Mouse (Mus musculus) urinary bladder, postnatal 14 days (tissue): ENCODE measurements at regions not wholly inside any gene's neighbourhood (a gene's known extent, or its start where the extent isn't known, plus 50 kb on each side); places are given as distances from the start of the nearest gene placed in this dataset.

Experiments
- DNase-seq: peaks from one replicate; pipeline ENCODE4 v3.0.0; 2021; ENCODE audit warnings: low spot score

DNA sequence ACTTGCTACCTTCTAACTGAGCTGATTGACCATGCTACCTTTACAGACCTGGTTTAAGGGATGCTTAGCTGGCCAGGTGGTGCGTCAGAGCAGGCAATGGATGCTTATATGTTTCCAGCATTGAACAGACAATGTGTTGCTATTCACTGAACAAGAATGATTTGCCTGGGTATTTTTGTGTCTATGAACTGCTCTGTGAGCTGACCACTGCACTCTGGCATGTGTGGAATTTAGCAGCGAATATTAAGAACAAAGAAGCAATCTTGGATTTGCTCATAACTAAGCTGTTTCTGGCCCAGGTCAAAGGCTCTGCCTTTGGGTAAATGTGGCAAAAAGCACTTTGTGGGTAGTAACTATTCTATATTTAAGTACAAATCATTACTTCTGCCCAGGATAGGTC lies 58.3 kb upstream of the Ccdc39 start:
- no peak for DNase-seq

DNA sequence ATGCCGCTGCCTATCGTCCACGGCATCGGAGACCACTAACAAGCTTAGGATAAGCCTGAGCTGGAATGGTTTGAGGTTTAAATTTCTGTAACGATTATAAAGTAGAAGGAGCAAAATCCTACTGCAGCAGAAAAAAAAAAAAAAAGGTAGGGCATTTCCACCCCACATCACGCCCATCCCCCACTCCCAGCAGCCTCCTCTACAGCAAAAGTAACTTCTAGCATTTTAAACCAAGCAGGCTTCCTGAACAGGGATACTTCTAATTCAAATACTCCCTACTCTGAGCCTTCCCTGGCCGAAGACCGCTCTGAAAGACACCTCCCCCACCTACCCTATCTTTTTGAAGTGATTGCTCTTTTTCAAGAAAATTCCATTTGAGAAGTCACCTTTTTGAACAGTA lies 59.2 kb upstream of the Ccdc39 start:
- no peak for DNase-seq

DNA sequence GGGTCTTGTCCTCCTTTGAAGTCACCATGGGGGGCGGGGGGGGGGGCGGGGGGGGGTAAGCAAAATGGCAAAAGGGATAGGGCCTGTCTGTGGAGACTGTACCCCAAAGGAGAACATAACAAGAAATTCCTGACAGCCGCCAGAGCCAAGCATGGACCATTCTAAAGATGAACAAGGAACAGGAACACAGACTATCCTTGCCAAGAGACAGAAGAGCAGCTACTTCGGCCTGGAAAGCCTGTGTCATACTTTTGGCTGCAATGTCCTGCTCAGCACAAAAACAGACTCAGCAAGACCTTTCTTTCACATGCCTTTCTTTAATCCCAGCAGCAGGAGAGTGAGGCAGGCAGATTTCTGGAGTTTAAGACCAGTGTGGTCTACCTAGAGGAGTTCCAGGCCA lies 59.7 kb upstream of the Ccdc39 start:
- no peak for DNase-seq

DNA sequence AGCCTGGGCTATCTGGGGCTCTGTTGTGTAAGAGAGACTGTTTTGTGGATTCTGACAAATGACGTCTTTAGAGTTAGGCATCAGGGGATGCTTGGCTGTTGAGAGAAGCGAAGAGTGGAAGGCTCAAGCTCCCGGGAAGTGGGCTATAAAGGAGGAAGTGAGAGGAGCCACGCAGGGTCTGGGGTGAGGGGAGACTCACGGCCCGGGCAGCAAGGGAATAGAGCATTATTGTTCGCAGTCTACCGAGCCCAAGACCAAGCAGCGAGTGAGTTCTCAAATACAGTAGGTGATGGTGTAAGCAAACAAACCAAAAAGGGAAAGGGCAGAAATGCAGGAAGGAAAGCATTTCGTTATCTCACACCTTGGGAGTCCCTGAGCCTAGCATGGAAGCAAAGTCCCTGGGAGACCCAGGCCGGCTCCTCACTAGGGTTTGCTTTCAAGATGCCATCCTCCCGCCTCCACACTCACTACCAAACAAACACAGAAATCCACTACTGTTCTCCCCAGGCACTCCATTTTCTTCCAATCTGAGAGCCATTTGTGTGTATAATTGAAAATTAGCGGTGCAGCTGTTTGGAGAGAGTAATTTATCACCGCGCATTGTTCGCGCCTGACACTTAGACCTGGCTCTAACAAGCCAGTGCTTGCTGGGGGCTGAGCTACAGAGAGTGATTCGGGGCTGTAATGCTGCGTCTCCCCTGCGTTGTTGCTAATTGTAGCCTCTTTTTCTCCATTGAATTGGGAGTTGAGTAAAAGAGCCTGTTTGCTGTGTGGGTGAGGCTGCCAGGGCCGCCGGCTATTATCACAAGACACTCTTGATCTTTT lies 61.0 kb upstream of the Ccdc39 start:
- no peak for DNase-seq

DNA sequence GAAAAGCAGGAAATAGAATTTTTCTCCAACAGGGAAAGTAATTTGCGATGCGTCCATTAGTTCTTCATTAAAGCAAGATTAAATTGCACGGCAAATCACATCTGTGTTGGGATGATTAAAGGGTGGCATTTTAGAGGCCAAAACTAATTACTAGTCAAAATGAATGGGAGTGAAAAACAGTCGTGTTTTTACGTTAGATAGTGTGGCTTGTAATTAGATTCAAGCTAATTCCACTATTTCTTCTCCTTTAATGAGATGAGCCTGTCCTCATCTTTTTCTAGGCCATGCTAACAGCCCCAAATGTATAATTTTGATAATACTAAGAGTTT lies 61.5 kb upstream of the Ccdc39 start:
- DNase-seq = no peak

DNA sequence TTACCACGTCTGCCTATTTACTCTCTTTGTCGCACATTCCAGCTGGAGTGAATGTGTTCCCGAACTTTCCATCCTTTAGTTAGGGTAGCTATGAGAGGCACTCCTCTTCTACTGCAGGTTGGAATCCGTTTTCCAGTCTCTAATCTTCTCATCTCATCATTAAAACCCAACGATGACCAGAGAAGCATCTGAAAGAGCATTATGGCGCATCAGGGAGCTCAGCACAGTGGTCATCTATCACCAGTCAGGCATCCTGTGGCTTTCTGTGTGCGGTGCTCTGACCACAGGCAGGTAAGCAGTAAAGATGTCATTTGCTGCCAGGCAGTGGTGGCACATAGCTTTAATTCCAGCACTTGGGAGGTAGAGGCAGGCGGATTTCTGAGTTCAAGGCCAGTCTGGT lies 63.0 kb upstream of the Ccdc39 start:
- no peak for DNase-seq

DNA sequence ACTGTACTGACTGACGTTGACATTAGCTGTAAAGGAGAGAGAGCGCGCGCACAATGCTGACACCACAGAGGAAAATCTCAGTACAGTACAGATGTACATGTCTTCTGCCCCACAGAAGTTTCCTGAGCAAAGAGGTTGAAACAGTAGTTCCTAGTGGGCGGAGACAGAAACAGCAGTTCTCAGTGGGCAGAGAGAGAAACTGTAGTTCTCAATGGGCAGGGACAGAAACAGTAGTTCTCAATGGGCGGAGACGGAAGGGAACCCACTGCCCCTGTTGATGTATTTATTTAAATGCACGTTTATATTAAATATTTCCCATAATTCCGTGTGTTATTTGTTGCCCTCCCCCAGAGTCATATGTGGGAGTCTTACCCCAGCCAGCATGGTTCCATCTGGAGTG lies 67.4 kb upstream of the Ccdc39 start:
- DNase-seq = no peak

DNA sequence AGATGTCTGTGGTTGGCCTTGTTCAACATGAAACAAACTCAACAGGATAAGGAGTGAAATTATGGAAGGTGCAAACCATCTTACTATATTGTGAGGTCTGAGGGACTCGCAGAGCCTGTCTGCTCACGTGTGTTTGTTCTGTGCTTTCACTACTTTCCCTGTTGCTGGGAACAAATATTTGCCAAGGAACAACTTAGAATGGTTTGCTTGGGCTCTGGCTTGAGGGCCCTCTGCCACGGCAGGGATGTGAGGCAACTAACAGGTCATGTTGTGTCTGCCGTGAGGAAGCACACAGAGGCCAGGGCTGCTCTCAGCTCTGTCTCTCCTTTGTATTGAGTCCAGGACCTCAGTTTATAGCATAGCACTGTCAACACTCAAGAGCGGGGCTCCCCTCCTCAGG lies 69.4 kb upstream of the Ccdc39 start:
- DNase-seq = no peak

DNA sequence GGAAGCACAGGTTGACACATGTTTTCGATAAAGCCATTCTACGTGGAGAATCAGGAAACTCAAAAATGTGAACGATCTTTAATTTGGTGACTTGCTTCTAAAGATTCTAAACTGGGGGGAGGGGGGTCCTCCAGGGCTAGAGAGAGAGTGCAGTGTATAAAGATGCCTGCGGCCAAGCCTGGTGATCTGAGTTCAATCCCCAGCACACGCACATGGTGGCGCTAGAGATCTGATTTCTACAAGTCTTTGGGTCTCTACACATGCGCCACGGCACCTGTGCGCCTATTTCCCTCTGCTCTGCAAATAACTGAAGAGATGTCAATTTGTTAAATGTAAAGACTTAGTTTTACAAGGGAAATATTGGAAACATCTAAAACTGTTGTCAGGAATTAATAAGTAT lies 70.3 kb upstream of the Ccdc39 start:
- DNase-seq = no peak

DNA sequence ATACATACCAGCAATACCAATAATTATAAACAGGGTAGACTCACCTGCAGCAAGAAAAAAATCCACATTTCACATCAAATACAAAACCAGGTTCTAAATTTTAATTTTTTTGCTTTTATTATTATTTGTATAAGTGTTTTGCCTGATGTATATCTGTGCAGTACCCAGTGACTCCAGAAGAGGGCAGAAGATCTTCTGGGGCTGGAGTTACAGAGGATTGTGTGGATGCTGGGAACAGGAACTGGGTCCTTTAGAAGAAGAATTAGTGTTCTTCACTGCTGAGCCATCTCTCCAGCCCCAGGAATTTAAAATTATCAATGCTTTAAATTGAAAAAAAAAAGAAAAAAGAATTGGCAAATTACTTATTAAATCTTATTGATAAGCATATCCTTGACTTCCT lies 71.7 kb upstream of the Ccdc39 start:
- DNase-seq = no peak

DNA sequence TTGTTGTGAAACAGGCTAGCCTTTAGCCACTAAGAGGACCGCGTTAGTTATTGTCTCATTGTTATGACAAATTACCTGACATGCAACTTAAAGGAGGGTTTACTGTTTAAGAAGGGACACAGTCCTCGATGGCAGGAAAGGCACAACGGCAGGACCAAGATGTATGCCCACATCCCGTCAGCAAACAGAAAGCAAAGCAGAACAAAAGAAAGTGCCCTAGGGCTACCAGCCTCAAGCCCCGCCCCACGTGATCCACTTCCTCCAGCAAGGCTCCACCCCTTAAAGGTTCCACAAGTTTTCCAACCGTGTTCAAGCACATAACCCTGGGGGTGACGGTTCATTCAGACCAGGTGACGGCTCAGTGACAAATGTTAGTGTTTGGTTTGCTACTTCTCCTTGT lies 72.2 kb upstream of the Ccdc39 start:
- no peak for DNase-seq

DNA sequence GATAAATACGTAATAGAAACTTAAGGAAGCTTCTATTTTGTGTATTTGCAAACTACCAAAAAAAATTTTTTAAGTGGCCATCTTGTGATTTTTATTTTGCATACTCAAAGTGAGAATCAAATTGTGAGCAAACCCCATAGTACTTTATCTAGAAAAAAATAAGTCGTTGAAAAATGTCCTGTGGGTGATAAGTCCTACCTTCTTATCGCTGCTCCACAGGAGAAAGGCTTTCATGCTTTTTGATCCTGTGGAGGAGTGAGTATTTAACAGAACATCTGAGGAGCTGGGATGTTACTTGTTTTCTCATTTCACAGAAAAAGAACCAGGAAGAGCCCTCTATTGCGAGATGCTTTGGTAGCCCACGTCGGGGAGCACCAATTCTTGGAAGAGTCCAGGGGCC lies 72.7 kb upstream of the Ccdc39 start:
- DNase-seq = no peak

DNA sequence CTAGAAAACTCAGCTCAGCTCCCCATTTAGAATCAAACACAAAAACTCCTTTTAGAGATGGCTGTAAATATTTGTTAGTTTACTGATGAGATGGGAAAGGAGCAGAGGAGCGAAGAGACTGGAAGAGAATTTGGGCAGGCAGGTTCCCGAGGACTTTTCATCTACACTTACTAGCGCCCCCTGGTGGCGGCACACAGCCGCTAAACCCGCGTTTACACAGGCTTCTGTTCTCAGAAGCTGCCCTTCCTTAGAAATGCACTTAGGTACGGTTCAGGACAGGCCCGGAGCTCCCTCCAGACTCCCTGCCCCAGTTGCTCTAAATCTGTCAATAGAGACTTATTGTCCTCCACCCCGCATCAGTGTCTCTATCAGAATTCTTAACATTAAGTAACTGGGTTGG lies 74.7 kb upstream of the Ccdc39 start:
- peak; percentile 80 for DNase-seq

DNA sequence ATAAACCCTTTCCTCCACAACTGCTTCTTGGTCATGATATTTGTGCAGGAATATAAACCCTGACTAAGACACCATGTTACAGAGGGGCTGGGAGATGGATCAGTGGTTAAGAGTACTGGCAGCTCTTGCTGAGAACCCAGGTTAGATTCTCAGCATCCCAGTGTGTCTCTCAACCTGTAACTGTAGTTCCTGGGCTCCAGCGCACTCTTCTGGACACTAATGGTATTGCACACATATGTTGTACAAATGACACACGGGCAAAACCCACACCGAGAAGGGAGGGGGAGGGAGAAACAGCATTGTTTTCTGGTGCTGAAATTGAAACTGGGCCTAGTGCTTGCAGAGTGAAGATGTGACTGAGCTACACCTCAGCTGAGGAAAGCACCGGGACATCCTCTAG lies 81.0 kb upstream of the Ccdc39 start:
- DNase-seq = no peak

DNA sequence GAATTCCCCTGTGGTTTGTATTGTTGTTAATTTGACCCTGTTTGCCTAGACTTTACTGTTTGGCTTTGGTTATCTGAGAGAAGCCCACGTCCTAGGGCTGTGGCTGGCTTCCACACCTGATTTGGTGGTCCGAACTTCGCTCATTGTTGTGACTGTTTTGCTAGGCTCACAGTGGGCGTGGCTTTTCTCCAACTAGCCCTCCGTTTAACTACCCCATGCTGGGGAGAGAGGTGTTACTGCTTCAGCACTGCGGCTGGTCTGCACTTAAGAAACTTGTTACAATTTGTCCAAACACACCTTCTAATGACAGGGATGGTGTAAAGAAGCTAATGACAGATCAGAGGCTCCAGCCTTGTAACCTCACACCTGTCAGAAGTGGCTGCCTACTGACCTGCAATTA lies 64.7 kb upstream of the Fxr1 start:
- no peak for DNase-seq

DNA sequence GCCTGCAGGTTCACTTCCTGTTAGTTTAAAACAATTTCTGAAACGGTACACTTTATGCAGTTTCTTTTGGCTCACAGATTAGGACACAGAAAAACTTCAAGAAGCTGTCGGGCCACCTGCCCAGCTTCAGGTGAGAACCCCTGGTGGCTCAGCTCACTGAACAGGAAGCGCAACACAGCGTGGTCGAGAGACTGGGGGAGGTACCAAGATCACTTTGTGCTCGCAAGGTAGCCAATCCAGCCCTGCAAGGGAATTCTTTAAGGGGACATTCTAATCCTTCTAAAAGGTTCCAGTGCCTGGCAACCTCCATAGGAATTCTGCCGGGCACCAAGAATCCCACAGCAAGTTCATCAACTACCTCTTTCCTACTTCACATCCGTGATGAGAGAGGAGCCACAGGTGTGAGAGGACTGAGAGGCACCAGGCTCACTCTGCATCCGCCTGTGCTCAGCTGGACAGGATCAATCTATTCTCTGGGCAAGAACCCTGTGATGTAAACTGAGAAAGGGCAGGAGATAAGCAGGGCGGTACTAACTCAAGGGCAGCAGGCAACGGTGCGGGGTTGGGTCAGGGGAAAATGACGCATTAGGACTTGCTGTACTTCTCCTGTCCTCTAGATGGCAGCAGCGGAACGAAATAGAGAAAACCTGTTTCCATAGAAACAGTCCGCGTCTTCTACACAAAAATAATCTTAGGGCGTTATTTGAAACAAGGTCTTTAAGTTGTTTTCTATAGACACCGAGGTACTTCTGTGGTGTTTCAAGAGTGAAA lies 63.7 kb upstream of the Fxr1 start:
- DNase-seq = peak; percentile 68

DNA sequence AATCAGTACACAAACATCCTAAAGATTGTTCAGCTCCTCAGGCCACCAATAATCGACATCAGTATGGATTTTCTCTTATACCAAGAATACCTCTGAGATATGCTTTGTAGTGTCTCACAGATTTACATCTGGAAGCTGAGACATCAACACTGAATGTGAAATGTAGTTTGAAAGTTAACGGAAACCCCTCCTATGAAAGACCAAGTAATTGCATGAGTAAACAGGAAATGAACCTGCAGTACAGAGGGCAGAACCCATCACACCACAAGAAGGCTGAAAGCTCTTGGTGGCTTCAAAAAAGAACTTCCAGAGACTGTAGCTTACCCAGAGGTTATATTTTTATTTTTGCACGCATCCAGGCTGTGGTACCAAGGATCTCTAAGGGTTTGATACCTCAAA lies 63.1 kb upstream of the Fxr1 start:
- no peak for DNase-seq

DNA sequence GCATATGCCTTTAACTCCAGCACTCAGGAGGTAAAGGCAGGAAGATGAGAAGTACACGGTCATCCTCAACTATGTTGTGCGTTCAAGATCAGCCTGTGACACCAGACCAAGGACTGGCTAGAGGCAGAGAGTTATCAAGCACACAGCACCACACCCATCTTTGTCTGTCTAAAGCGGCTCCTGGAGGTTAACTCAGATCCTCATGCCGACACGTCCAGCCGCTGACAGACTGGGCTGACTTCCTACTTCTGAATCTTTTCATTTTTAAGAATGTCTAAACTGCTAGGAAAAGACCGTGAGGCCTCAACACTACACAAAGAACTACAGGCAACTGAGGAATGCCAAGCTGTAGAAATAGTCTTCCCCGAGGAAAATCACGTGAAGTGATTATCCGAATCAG lies 62.1 kb upstream of the Fxr1 start:
- no peak for DNase-seq

DNA sequence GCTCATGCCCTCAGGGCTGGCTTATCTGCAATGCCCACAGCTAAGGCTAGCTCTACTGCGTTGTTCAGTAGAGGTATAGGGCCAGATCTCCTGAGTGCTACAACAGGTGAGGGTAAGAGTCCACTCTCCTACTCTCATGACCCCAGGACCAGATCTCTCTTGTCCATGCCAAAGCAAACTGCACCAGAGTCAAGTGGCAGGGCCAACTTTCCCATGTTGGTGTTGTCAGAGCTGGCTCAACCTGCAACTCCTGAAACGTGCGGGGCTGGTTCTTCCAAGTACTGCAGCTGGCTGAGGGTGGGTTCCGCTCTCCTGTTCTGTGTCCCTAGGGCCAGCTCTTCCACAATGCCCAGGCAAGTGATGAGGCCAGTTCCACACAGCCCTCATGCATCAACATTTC lies 61.5 kb upstream of the Fxr1 start:
- DNase-seq = no peak

DNA sequence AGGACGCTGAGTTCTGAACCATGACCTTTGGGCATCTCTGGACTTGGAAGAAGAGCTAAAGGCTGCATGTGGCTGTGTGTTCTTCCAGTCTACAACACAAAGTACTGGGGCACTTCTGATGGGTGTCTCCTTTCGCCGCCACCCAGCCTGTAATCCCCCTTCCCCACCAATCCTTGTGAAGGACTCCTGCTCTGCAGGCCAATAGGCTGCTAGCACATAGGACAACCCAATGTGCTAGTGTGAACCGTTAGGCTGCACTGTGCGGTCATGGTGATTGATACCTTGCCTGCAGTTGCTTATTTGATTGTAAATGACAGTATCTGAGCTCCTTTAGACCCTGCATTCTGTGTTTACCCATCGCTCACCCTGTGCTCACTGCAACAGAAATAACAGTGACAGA lies 59.5 kb upstream of the Fxr1 start:
- DNase-seq = no peak

DNA sequence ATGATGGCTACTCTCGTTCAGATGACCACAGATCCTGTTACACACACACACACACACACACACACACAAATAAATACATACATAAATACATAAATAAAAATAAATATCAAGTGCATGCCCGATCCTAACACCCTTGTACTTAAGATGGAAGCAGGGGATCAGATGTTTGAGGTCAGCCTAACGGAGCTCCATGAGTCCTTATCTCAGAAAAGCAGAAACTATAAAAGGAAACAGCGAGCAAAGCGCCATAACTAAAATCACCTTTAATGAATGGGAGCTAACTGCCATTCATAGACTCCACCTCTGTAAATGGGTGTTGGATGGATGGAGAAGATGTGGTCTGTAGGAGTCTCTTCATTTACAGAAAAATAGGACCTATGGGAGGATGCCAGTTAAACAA lies 56.8 kb upstream of the Fxr1 start:
- no peak for DNase-seq

DNA sequence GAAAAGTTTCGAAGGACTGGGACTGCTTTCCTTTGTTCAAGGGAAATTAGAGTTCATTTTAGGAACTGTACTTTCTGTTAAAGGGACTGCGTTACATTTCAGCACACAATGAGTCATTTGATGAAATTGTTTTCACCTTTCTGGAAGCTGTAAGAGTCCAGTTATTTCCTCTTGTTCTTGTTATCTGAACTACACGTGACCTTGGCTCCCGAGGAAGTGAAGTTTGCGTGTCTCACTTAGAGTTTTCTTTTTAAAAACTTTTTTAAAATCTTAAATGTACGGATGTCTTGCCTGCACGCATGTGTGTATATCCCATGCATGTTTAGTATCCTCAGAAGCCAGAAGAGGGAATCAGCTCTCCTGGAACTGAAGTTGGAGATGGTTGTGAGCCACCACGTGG lies 52.6 kb upstream of the Fxr1 start:
- DNase-seq = no peak
